Mouse (Mus musculus): ENCODE data around the gene Fgf14.
"Not testable (repeated sequence)": the region's sequence is repeated elsewhere in the genome, so short reads cannot be mapped to it uniquely, and the experiment has no call there.

Fgf14 gene

GRCm38 (mm10) chr14:124191913-124192814, 484.8 kb downstream of the Fgf14 start:
- DNase-seq: no peak

GRCm38 (mm10) chr14:124180265-124180664, 496.7 kb downstream of the Fgf14 start:
- no peak for DNase-seq

- DNase-seq: no peak
Observed at GRCm38 (mm10) chr14:124174111-124174510, 502.8 kb downstream of the Fgf14 start.

GRCm38 (mm10) chr14:124163618-124164185, 513.2 kb downstream of the Fgf14 start:
- no peak for DNase-seq

- DNase-seq: no peak
Observed at GRCm38 (mm10) chr14:124147378-124147777, 529.5 kb downstream of the Fgf14 start.

- DNase-seq: no peak
Observed at GRCm38 (mm10) chr14:124107205-124107873, 569.6 kb downstream of the Fgf14 start.

- no peak for DNase-seq
Observed at GRCm38 (mm10) chr14:124083126-124083525, 593.8 kb downstream of the Fgf14 start.

- DNase-seq: no peak
Observed at GRCm38 (mm10) chr14:124044016-124044415, 632.9 kb downstream of the Fgf14 start.

GRCm38 (mm10) chr14:124040651-124041050, 636.3 kb downstream of the Fgf14 start:
- no peak for DNase-seq

- DNase-seq: no peak
Observed at GRCm38 (mm10) chr14:124037434-124037833, 639.5 kb downstream of the Fgf14 start.

- DNase-seq: no peak
Observed at GRCm38 (mm10) chr14:124036575-124037205, 640.2 kb downstream of the Fgf14 start.

GRCm38 (mm10) chr14:124033302-124033701, 643.6 kb downstream of the Fgf14 start:
- not testable (repeated sequence) for DNase-seq

GRCm38 (mm10) chr14:124027886-124028670, 648.8 kb downstream of the Fgf14 start:
- DNase-seq: no peak

- DNase-seq: no peak
Observed at GRCm38 (mm10) chr14:123990591-123991195, 686.2 kb downstream of the Fgf14 start.

- DNase-seq: no peak
Observed at GRCm38 (mm10) chr14:123967996-123968395, 708.9 kb downstream of the Fgf14 start.

GRCm38 (mm10) chr14:123966531-123966930, 710.4 kb downstream of the Fgf14 start:
- DNase-seq: no peak
